Mouse (Mus musculus) limb, embryonic 12.5 days (tissue): ENCODE data around the gene Miga1. TPM values are rescaled to one million over a fixed set of nuclear protein-coding genes. Genes with fewer than 3 reads are reported as not detected.
A peak's percentile ranks its signal among the peaks of the same experiment; 100 is the strongest.
"Not testable (repeated sequence)": the region's sequence is repeated elsewhere in the genome, so short reads cannot be mapped to it uniquely, and the experiment has no call there.

Source experiments
- ATAC-seq: fragments of 200-750 bp; cut with Nextera tagmentation; 2 replicates; pipeline ENCODE4 v1.8.0; 2017; ENCODE audit warnings: low read depth, moderate TSS enrichment; ENCODE audit not compliant: insufficient number of reproducible peaks, insufficient read depth, low FRiP score, low TSS enrichment
- H3K27ac ChIP-seq: fragments of 300-500 bp; sonication (generic); 2 replicates; pipeline ENCODE4 v1.5.1; 2016; ENCODE audit warnings: mild to moderate bottlenecking, moderate library complexity
- H3K27me3 ChIP-seq: fragments of 300-500 bp; sonication (generic); 2 replicates; pipeline ENCODE4 v1.6.1; 2016; ENCODE audit warnings: mild to moderate bottlenecking, moderate library complexity
- H3K36me3 ChIP-seq: fragments of 300-500 bp; sonication (generic); 2 replicates; pipeline ENCODE4 v1.6.1; 2016; ENCODE audit warnings: mild to moderate bottlenecking, moderate library complexity
- H3K4me1 ChIP-seq: fragments of 300-500 bp; sonication (generic); replicated peaks from 2 replicates; pipeline ENCODE4 v1.6.1; 2016
- H3K4me2 ChIP-seq: fragments of 300-500 bp; sonication (generic); 2 replicates; pipeline ENCODE4 v1.6.1; 2016; ENCODE audit warnings: mild to moderate bottlenecking, moderate library complexity
- H3K4me3 ChIP-seq: fragments of 300-500 bp; sonication (generic); replicated peaks from 2 replicates; pipeline ENCODE4 v1.5.1; 2016; ENCODE audit warnings: mild to moderate bottlenecking
- H3K9ac ChIP-seq: fragments of 300-500 bp; sonication (generic); replicated peaks from 2 replicates; pipeline ENCODE4 v1.6.1; 2016; ENCODE audit warnings: mild to moderate bottlenecking, moderate library complexity
- H3K9me3 ChIP-seq: fragments of 300-500 bp; sonication (generic); 2 replicates; pipeline ENCODE4 v1.6.1; 2016; ENCODE audit warnings: mild to moderate bottlenecking, moderate library complexity
- WGBS: fragments of 180-500 bp; shearing (Covaris S2); methylation state at CpG from one replicate; pipeline ENCODE4 v1.1.7; 2016; 5-methylcytosine and 5-hydroxymethylcytosine counted together
- polyA plus RNA-seq: library from polyadenylated mRNA; unstranded; fragments of >200 nt; fragmentation: Nextera tagmentation; extraction: Ambion mirVana; gene quantifications from 2 replicates; pipeline ENCODE4 v1.2.1, GENCODE M21; 2016

Miga1 gene
- polyA plus RNA-seq, 1 experiment from 2014 or later = 24.9 TPM

GRCm38 (mm10) chr3:152264830-152265229 lies 75.4 kb downstream of the Miga1 start:
- no peaks in the 10 kb centered on the region for H3K9me3 ChIP-seq
- peaks cover 21% of the 10 kb centered on the region for H3K4me1 ChIP-seq
- no peak for ATAC-seq
- H3K4me2 ChIP-seq = peak overlapping the region; percentile 94
- no peaks in the 10 kb centered on the region for H3K36me3 ChIP-seq
- 48% methylated on average over 12 of the region's 12 CpGs for WGBS
- no peak overlapping the region for H3K9ac ChIP-seq
- H3K27me3 ChIP-seq = peaks cover 29% of the 10 kb centered on the region
- no peak overlapping the region for H3K27ac ChIP-seq
- peak overlapping the region; percentile 62 for H3K4me3 ChIP-seq

- no peak overlapping the region for H3K9ac ChIP-seq
- H3K27me3 ChIP-seq = peaks cover 29% of the 10 kb centered on the region
- peak overlapping the region; percentile 94 for H3K4me2 ChIP-seq
- H3K27ac ChIP-seq = no peak overlapping the region
- ATAC-seq = no peak
- H3K9me3 ChIP-seq = no peaks in the 10 kb centered on the region
- peaks cover 21% of the 10 kb centered on the region for H3K4me1 ChIP-seq
- 43% methylated on average over 10 of the region's 10 CpGs for WGBS
- peak overlapping the region; percentile 4; the same call in 1 of the 2 replicates for H3K4me3 ChIP-seq
- no peaks in the 10 kb centered on the region for H3K36me3 ChIP-seq
These were observed 75.8 kb downstream of the Miga1 start for GRCm38 (mm10) chr3:152264374-152264773.

- no peaks in the 10 kb centered on the region for H3K9me3 ChIP-seq
- H3K4me2 ChIP-seq = no peak overlapping the region
- H3K9ac ChIP-seq = no peak overlapping the region
- no peak overlapping the region for H3K27ac ChIP-seq
- ATAC-seq = no peak
- H3K36me3 ChIP-seq = no peaks in the 10 kb centered on the region
- peaks cover 21% of the 10 kb centered on the region for H3K4me1 ChIP-seq
- 57% methylated on average over 8 of the region's 8 CpGs for WGBS
- no peak overlapping the region for H3K4me3 ChIP-seq
- peaks cover 16% of the 10 kb centered on the region for H3K27me3 ChIP-seq
These were observed 78.3 kb downstream of the Miga1 start for GRCm38 (mm10) chr3:152261948-152262347.

- ATAC-seq = no peak
- peaks cover 12% of the 10 kb centered on the region for H3K27me3 ChIP-seq
- no peak overlapping the region for H3K4me2 ChIP-seq
- no peak overlapping the region for H3K9ac ChIP-seq
- H3K4me1 ChIP-seq = peaks cover 18% of the 10 kb centered on the region
- WGBS = 47% methylated on average over 8 of the region's 8 CpGs
- H3K36me3 ChIP-seq = no peaks in the 10 kb centered on the region
- no peak overlapping the region for H3K4me3 ChIP-seq
- H3K9me3 ChIP-seq = no peaks in the 10 kb centered on the region
- no peak overlapping the region for H3K27ac ChIP-seq
These were observed 78.8 kb downstream of the Miga1 start for GRCm38 (mm10) chr3:152261436-152261835.

- ATAC-seq = no peak
- WGBS = 94% methylated on average over 1 of the region's 1 CpGs
These were observed 79.8 kb downstream of the Miga1 start for GRCm38 (mm10) chr3:152260362-152260761.

GRCm38 (mm10) chr3:152259409-152259808 lies 80.8 kb downstream of the Miga1 start:
- H3K9ac ChIP-seq, H3K36me3 ChIP-seq, H3K27me3 ChIP-seq, H3K4me2 ChIP-seq, H3K27ac ChIP-seq, H3K4me3 ChIP-seq, H3K9me3 ChIP-seq: not testable (repeated sequence)
- 48% methylated on average over 8 of the region's 9 CpGs for WGBS
- peaks cover 11% of the 10 kb centered on the region; the same call in 1 of the 2 replicates for H3K4me1 ChIP-seq
- 0 out of 2 replicates have a peak, but pooled peaks have one; percentile 39 for ATAC-seq

More at GRCm38 (mm10) chr3:152260362-152260761, 79.8 kb downstream of the Miga1 start:
- H3K27me3 ChIP-seq = peaks cover 11% of the 10 kb centered on the region
- H3K36me3 ChIP-seq = no peaks in the 10 kb centered on the region
- no peak overlapping the region for H3K27ac ChIP-seq
- H3K9me3 ChIP-seq = no peaks in the 10 kb centered on the region
- peaks cover 11% of the 10 kb centered on the region for H3K4me1 ChIP-seq
- no peak overlapping the region for H3K4me2 ChIP-seq
- H3K4me3 ChIP-seq = no peak overlapping the region
- H3K9ac ChIP-seq = no peak overlapping the region

- Histone ChIP-seq H3K4me2 (no peak overlapping the region), H3K9me3 (no peaks in the 10 kb centered on the region), H3K27ac (no peak overlapping the region), H3K4me1 (0 out of 2 replicates have a peak, but pooled peaks cover 11% of the 10 kb centered on the region), H3K27me3 (0 out of 2 replicates have a peak, but pooled peaks cover 3% of the 10 kb centered on the region), H3K36me3 (no peaks in the 10 kb centered on the region), H3K4me3 (no peak overlapping the region), H3K9ac (no peak overlapping the region)
- ATAC-seq = no peak
- WGBS = 78% methylated on average over 3 of the region's 3 CpGs
These were observed 82.7 kb downstream of the Miga1 start for GRCm38 (mm10) chr3:152257528-152257927.

- Histone ChIP-seq H3K27me3 (no peaks in the 10 kb centered on the region), H3K4me2 (no peak overlapping the region), H3K4me3 (no peak overlapping the region), H3K9ac (no peak overlapping the region), H3K4me1 (no peaks in the 10 kb centered on the region), H3K27ac (no peak overlapping the region), H3K36me3 (no peaks in the 10 kb centered on the region), H3K9me3 (no peaks in the 10 kb centered on the region; the same call in 1 of the 2 replicates)
- ATAC-seq = no peak
- WGBS = 87% methylated on average over 1 of the region's 1 CpGs
These were observed 89.7 kb downstream of the Miga1 start for GRCm38 (mm10) chr3:152250487-152250886.

- 86% methylated on average over 12 of the region's 12 CpGs for WGBS
- Histone ChIP-seq H3K27ac (no peak overlapping the region), H3K4me2 (no peak overlapping the region), H3K9ac (no peak overlapping the region), H3K27me3 (no peaks in the 10 kb centered on the region), H3K4me1 (no peaks in the 10 kb centered on the region), H3K9me3 (no peaks in the 10 kb centered on the region; the same call in 1 of the 2 replicates), H3K36me3 (no peaks in the 10 kb centered on the region), H3K4me3 (no peak overlapping the region)
- no peak for ATAC-seq
These were observed 92.5 kb downstream of the Miga1 start for GRCm38 (mm10) chr3:152247708-152248107.

- no peak overlapping the region for H3K27ac ChIP-seq
- ATAC-seq = no peak; the same call in 1 of the 2 replicates
- H3K36me3 ChIP-seq = peaks cover 5% of the 10 kb centered on the region
- 83% methylated on average over 5 of the region's 5 CpGs for WGBS
- no peaks in the 10 kb centered on the region for H3K4me1 ChIP-seq
- H3K27me3 ChIP-seq = no peaks in the 10 kb centered on the region
- H3K4me2 ChIP-seq = no peak overlapping the region
- H3K4me3 ChIP-seq = no peak overlapping the region
- no peaks in the 10 kb centered on the region; the same call in 1 of the 2 replicates for H3K9me3 ChIP-seq
- no peak overlapping the region for H3K9ac ChIP-seq
These were observed 94.8 kb downstream of the Miga1 start for GRCm38 (mm10) chr3:152245273-152245910.

- Histone ChIP-seq H3K36me3 (peaks cover 18% of the 10 kb centered on the region), H3K9me3 (no peaks in the 10 kb centered on the region; the same call in 1 of the 2 replicates), H3K4me2 (no peak overlapping the region), H3K27ac (no peak overlapping the region), H3K4me1 (no peaks in the 10 kb centered on the region), H3K9ac (no peak overlapping the region), H3K27me3 (no peaks in the 10 kb centered on the region), H3K4me3 (no peak overlapping the region)
- no peak for ATAC-seq
- 81% methylated on average over 4 of the region's 4 CpGs for whole genome bisulfite sequencing
These were observed 96.9 kb downstream of the Miga1 start for GRCm38 (mm10) chr3:152243304-152243703.

GRCm38 (mm10) chr3:152241098-152241497 lies 99.1 kb downstream of the Miga1 start:
- H3K27me3 ChIP-seq = no peaks in the 10 kb centered on the region

More at GRCm38 (mm10) chr3:152241098-152241497, 99.1 kb downstream of the Miga1 start:
- Histone ChIP-seq H3K27ac (no peak overlapping the region), H3K4me1 (no peaks in the 10 kb centered on the region), H3K4me2 (no peak overlapping the region), H3K4me3 (no peak overlapping the region), H3K9me3 (no peaks in the 10 kb centered on the region; the same call in 1 of the 2 replicates), H3K36me3 (peaks cover 33% of the 10 kb centered on the region), H3K9ac (no peak overlapping the region)
- no peak for ATAC-seq
- WGBS = 47% methylated on average over 3 of the region's 3 CpGs
